Comparison of ENCODE assay signal across 7 mouse cellular contexts in genomic region chr6:8996301-8996943, GRCm38 (mm10). TPM values are rescaled to one million over a fixed set of nuclear protein-coding genes. Genes with fewer than 3 reads are reported as not detected.
DNase-seq lines count a peak whose midpoint lies in the region; ATAC-seq lines count a peak whose summit lies in the region.

No protein-coding gene starts in this region.

- intact Hi-C loops in left cerebral cortex, postnatal 4 days (cut with DNase I) = no loop called here
- intact Hi-C loops in left cerebral cortex, postnatal 36 days (cut with DNase I) = no loop called here

- H3K9ac ChIP-seq in stomach, embryonic 16.5 days (ENCODE audit: low read length) = no peak overlapping the region

- H3K27me3 ChIP-seq in embryonic facial prominence, embryonic 10.5 days (replicated peaks; ENCODE audit: low read depth, poor library complexity, severe bottlenecking) = no peaks in the 10 kb centered on the region
- H3K27me3 ChIP-seq in stomach, embryonic 16.5 days (ENCODE audit: control insufficient read depth, insufficient read depth, low read length) = no peaks in the 10 kb centered on the region

- no peak for ATAC-seq in stomach, embryonic 16.5 days (ENCODE audit: insufficient read depth, low FRiP score)

- no peak overlapping the region for H3K4me3 ChIP-seq in embryonic facial prominence, embryonic 10.5 days
- H3K4me3 ChIP-seq in stomach, embryonic 16.5 days (replicated peaks; ENCODE audit: low read length) = no peak overlapping the region

- peak overlapping the region; percentile 23; the same call in 1 of the 2 replicates for H3K4me2 ChIP-seq in stomach, embryonic 16.5 days (ENCODE audit: low read depth, low read length)

- peak; percentile 25 for DNase-seq in left cerebral cortex, postnatal 4 days
- no peak for DNase-seq in left cerebral cortex, postnatal 36 days (ENCODE audit: low spot score in 2 of 2)
- peak; percentile 12 for DNase-seq in embryonic facial prominence, embryonic 10.5 days (ENCODE audit: low spot score)
- peak; percentile 7 for DNase-seq in kidney, adult 9 months
- no peak for DNase-seq in thymus, postnatal 25 days
- DNase-seq in MN1 (ENCODE audit: low spot score) = no peak

- no peaks in the 10 kb centered on the region for H3K36me3 ChIP-seq in embryonic facial prominence, embryonic 10.5 days (replicated peaks)
- H3K36me3 ChIP-seq in stomach, embryonic 16.5 days (ENCODE audit: control insufficient read depth, insufficient read depth, low read length) = no peaks in the 10 kb centered on the region

- WGBS in embryonic facial prominence, embryonic 10.5 days = 66% methylated on average over 12 of the region's 12 CpGs
- WGBS in stomach, embryonic 16.5 days = 53% methylated on average over 12 of the region's 12 CpGs

- no peak overlapping the region for H3K27ac ChIP-seq in embryonic facial prominence, embryonic 10.5 days (replicated peaks)
- H3K27ac ChIP-seq in stomach, embryonic 16.5 days (ENCODE audit: low read length) = no peak overlapping the region

- H3K4me1 ChIP-seq in embryonic facial prominence, embryonic 10.5 days = 0 out of 2 replicates have a peak, but pooled peaks cover 5% of the 10 kb centered on the region
- H3K4me1 ChIP-seq in stomach, embryonic 16.5 days (ENCODE audit: control insufficient read depth, insufficient read depth, low read length) = no peaks in the 10 kb centered on the region

- no peaks in the 10 kb centered on the region for H3K9me3 ChIP-seq in embryonic facial prominence, embryonic 10.5 days
- no peaks in the 10 kb centered on the region for H3K9me3 ChIP-seq in stomach, embryonic 16.5 days (replicated peaks; ENCODE audit: control insufficient read depth, low read length)

RNA-seq across cellular contexts. Expression of gene Nxph1, which starts 48.2 kb away (rescaled TPM):
- 10 to 100 TPM; 67.6 to 70.0 TPM for total RNA-seq in left cerebral cortex, postnatal 4 days (2021)
- 10 to 100 TPM; 38.9 to 39.9 TPM for total RNA-seq in left cerebral cortex, postnatal 36 days (2021)
- 0.32 and 0.41 TPM in 2 replicates for polyA plus RNA-seq in embryonic facial prominence, embryonic 10.5 days (2016; fragmentation: Nextera tagmentation; extraction: Ambion mirVana)
- polyA plus RNA-seq in stomach, embryonic 16.5 days (2015; fragmentation: Nextera tagmentation; extraction: Ambion mirVana) = 0.37 and 0.61 TPM in 2 replicates

Comparison
In these comparisons a context has a peak if more than half of its experiments do, and no peak if none do; other contexts are left out.
1. DNase-seq: peak in left cerebral cortex, postnatal 4 days (single experiment), embryonic facial prominence, embryonic 10.5 days (single experiment) and kidney, adult 9 months (single experiment); none in left cerebral cortex, postnatal 36 days (0 of 2), thymus, postnatal 25 days (single experiment) and MN1 (single experiment).